Mouse (Mus musculus): ENCODE results near the gene Adcy10. TPM values are rescaled to one million over a fixed set of nuclear protein-coding genes. Genes with fewer than 3 reads are reported as not detected.

Gene Adcy10
- polyA plus RNA-seq, 1 experiment from 2014 or later, result not detected

- 0 out of 2 replicates have a peak, but pooled peaks cover 6% of the 10 kb centered on the region for H3K36me3 ChIP-seq (ENCODE audit: control insufficient read depth, insufficient read depth, low read length)
- ATAC-seq, result no peak
- H3K4me1 ChIP-seq (ENCODE audit: control insufficient read depth, insufficient read depth, low read length), result peaks cover 9% of the 10 kb centered on the region; the same call in 1 of the 2 replicates
- no peak overlapping the region for H3K4me3 ChIP-seq (ENCODE audit: low read length)
- H3K9ac ChIP-seq (ENCODE audit: low read depth, low read length), result no peak overlapping the region
- no peaks in the 10 kb centered on the region for H3K9me3 ChIP-seq (ENCODE audit: control insufficient read depth, low read length)
- no peak overlapping the region for H3K4me2 ChIP-seq (ENCODE audit: low read depth, low read length)
- WGBS, result 84% methylated on average over 14 of the region's 14 CpGs
- no peak overlapping the region for H3K27ac ChIP-seq (ENCODE audit: low read length)
- no peaks in the 10 kb centered on the region for H3K27me3 ChIP-seq (replicated peaks; ENCODE audit: control insufficient read depth, insufficient read depth, low read length)
These were observed 107.5 kb downstream of the Adcy10 start for GRCm38 (mm10) chr1:165592295-165593082.

GRCm38 (mm10) chr1:165594699-165595421, 109.9 kb downstream of the Adcy10 start:
- no peak overlapping the region for H3K4me3 ChIP-seq (ENCODE audit: low read length)
- no peak overlapping the region for H3K4me2 ChIP-seq (ENCODE audit: low read depth, low read length)
- no peaks in the 10 kb centered on the region for H3K27me3 ChIP-seq (replicated peaks; ENCODE audit: control insufficient read depth, insufficient read depth, low read length)
- 75% methylated on average over 15 of the region's 15 CpGs for WGBS
- no peaks in the 10 kb centered on the region for H3K4me1 ChIP-seq (ENCODE audit: control insufficient read depth, insufficient read depth, low read length)
- peak; percentile 52; the same call in 1 of the 2 replicates for ATAC-seq
- H3K36me3 ChIP-seq (ENCODE audit: control insufficient read depth, insufficient read depth, low read length), result 0 out of 2 replicates have a peak, but pooled peaks cover 6% of the 10 kb centered on the region
- H3K9me3 ChIP-seq (ENCODE audit: control insufficient read depth, low read length), result no peaks in the 10 kb centered on the region
- H3K27ac ChIP-seq (ENCODE audit: low read length), result no peak overlapping the region
- H3K9ac ChIP-seq (ENCODE audit: low read depth, low read length), result no peak overlapping the region

GRCm38 (mm10) chr1:165601775-165602280, 116.8 kb downstream of the Adcy10 start:
- Histone ChIP-seq H3K36me3 (ENCODE audit: control insufficient read depth, insufficient read depth, low read length) (peaks cover 13% of the 10 kb centered on the region; the same call in 1 of the 2 replicates), H3K9ac (ENCODE audit: low read depth, low read length) (no peak overlapping the region), H3K27ac (ENCODE audit: low read length) (no peak overlapping the region), H3K9me3 (ENCODE audit: control insufficient read depth, low read length) (no peaks in the 10 kb centered on the region), H3K4me3 (ENCODE audit: low read length) (no peak overlapping the region), H3K27me3 (replicated peaks; ENCODE audit: control insufficient read depth, insufficient read depth, low read length) (no peaks in the 10 kb centered on the region), H3K4me1 (ENCODE audit: control insufficient read depth, insufficient read depth, low read length) (no peaks in the 10 kb centered on the region), H3K4me2 (ENCODE audit: low read depth, low read length) (no peak overlapping the region)
- WGBS, result 85% methylated on average over 10 of the region's 10 CpGs
- ATAC-seq, result no peak

- H3K27ac ChIP-seq (ENCODE audit: low read length), result no peak overlapping the region
- H3K36me3 ChIP-seq (ENCODE audit: control insufficient read depth, insufficient read depth, low read length), result peaks cover 13% of the 10 kb centered on the region; the same call in 1 of the 2 replicates
- no peak overlapping the region for H3K4me2 ChIP-seq (ENCODE audit: low read depth, low read length)
- no peaks in the 10 kb centered on the region for H3K4me1 ChIP-seq (ENCODE audit: control insufficient read depth, insufficient read depth, low read length)
- no peak for ATAC-seq
- WGBS, result 86% methylated on average over 14 of the region's 14 CpGs
- no peaks in the 10 kb centered on the region for H3K27me3 ChIP-seq (replicated peaks; ENCODE audit: control insufficient read depth, insufficient read depth, low read length)
- no peak overlapping the region for H3K4me3 ChIP-seq (ENCODE audit: low read length)
- H3K9me3 ChIP-seq (ENCODE audit: control insufficient read depth, low read length), result no peaks in the 10 kb centered on the region
- H3K9ac ChIP-seq (ENCODE audit: low read depth, low read length), result no peak overlapping the region
These were observed 118.2 kb downstream of the Adcy10 start for GRCm38 (mm10) chr1:165603218-165603617.

- no peak overlapping the region for H3K4me3 ChIP-seq (ENCODE audit: low read length)
- H3K4me1 ChIP-seq (ENCODE audit: control insufficient read depth, insufficient read depth, low read length), result 0 out of 2 replicates have a peak, but pooled peaks cover 2% of the 10 kb centered on the region
- H3K9me3 ChIP-seq (ENCODE audit: control insufficient read depth, low read length), result no peaks in the 10 kb centered on the region
- no peak overlapping the region for H3K27ac ChIP-seq (ENCODE audit: low read length)
- ATAC-seq, result no peak
- no peak overlapping the region for H3K9ac ChIP-seq (ENCODE audit: low read depth, low read length)
- no peak overlapping the region for H3K4me2 ChIP-seq (ENCODE audit: low read depth, low read length)
- 84% methylated on average over 8 of the region's 8 CpGs for WGBS
- peaks cover 13% of the 10 kb centered on the region; the same call in 1 of the 2 replicates for H3K36me3 ChIP-seq (ENCODE audit: control insufficient read depth, insufficient read depth, low read length)
- H3K27me3 ChIP-seq (replicated peaks; ENCODE audit: control insufficient read depth, insufficient read depth, low read length), result no peaks in the 10 kb centered on the region
These were observed 119.2 kb downstream of the Adcy10 start for GRCm38 (mm10) chr1:165604203-165604602.

GRCm38 (mm10) chr1:165605108-165605507, 120.1 kb downstream of the Adcy10 start:
- Histone ChIP-seq H3K9ac (ENCODE audit: low read depth, low read length) (no peak overlapping the region), H3K4me1 (ENCODE audit: control insufficient read depth, insufficient read depth, low read length) (0 out of 2 replicates have a peak, but pooled peaks cover 7% of the 10 kb centered on the region), H3K9me3 (ENCODE audit: control insufficient read depth, low read length) (no peaks in the 10 kb centered on the region), H3K4me3 (ENCODE audit: low read length) (no peak overlapping the region), H3K36me3 (ENCODE audit: control insufficient read depth, insufficient read depth, low read length) (peaks cover 13% of the 10 kb centered on the region; the same call in 1 of the 2 replicates), H3K4me2 (ENCODE audit: low read depth, low read length) (no peak overlapping the region), H3K27ac (ENCODE audit: low read length) (no peak overlapping the region), H3K27me3 (replicated peaks; ENCODE audit: control insufficient read depth, insufficient read depth, low read length) (no peaks in the 10 kb centered on the region)
- ATAC-seq, result no peak
- WGBS, result 89% methylated on average over 3 of the region's 3 CpGs

- Histone ChIP-seq H3K4me2 (ENCODE audit: low read depth, low read length) (no peak overlapping the region), H3K9ac (ENCODE audit: low read depth, low read length) (no peak overlapping the region), H3K4me3 (ENCODE audit: low read length) (no peak overlapping the region), H3K27ac (ENCODE audit: low read length) (no peak overlapping the region), H3K27me3 (replicated peaks; ENCODE audit: control insufficient read depth, insufficient read depth, low read length) (no peaks in the 10 kb centered on the region), H3K9me3 (ENCODE audit: control insufficient read depth, low read length) (no peaks in the 10 kb centered on the region), H3K36me3 (ENCODE audit: control insufficient read depth, insufficient read depth, low read length) (peaks cover 13% of the 10 kb centered on the region; the same call in 1 of the 2 replicates), H3K4me1 (ENCODE audit: control insufficient read depth, insufficient read depth, low read length) (peaks cover 7% of the 10 kb centered on the region; the same call in 1 of the 2 replicates)
- 81% methylated on average over 6 of the region's 6 CpGs for WGBS
- no peak for ATAC-seq
These were observed 120.8 kb downstream of the Adcy10 start for GRCm38 (mm10) chr1:165605774-165606173.

- no peaks in the 10 kb centered on the region for H3K9me3 ChIP-seq (ENCODE audit: control insufficient read depth, low read length)
- ATAC-seq, result peak; percentile 45; the same call in 1 of the 2 replicates
- no peaks in the 10 kb centered on the region for H3K27me3 ChIP-seq (replicated peaks; ENCODE audit: control insufficient read depth, insufficient read depth, low read length)
- peaks cover 7% of the 10 kb centered on the region; the same call in 1 of the 2 replicates for H3K4me1 ChIP-seq (ENCODE audit: control insufficient read depth, insufficient read depth, low read length)
- no peak overlapping the region for H3K9ac ChIP-seq (ENCODE audit: low read depth, low read length)
- peaks cover 2% of the 10 kb centered on the region; the same call in 1 of the 2 replicates for H3K36me3 ChIP-seq (ENCODE audit: control insufficient read depth, insufficient read depth, low read length)
- no peak overlapping the region for H3K4me3 ChIP-seq (ENCODE audit: low read length)
- no peak overlapping the region for H3K4me2 ChIP-seq (ENCODE audit: low read depth, low read length)
- 53% methylated on average over 4 of the region's 4 CpGs for WGBS
- no peak overlapping the region for H3K27ac ChIP-seq (ENCODE audit: low read length)
These were observed 123.9 kb downstream of the Adcy10 start for GRCm38 (mm10) chr1:165608904-165609303.
